Mouse (Mus musculus) left cerebral cortex, postnatal 25 days (tissue): ENCODE data around the gene Upp2. TPM values are rescaled to one million over a fixed set of nuclear protein-coding genes. Genes with fewer than 3 reads are reported as not detected.

Source experiments
- DNase-seq, 2 experiments: peaks; one replicate each; pipeline ENCODE4 v3.0.0; 2022; ENCODE audit warnings: low spot score in 2 of 2, mixed read lengths in 1 of 2
- intact Hi-C: fragments of 180-260 bp; cut with DNase I; formaldehyde crosslinking; loops from one replicate; pipeline ENCODE4 v1.15.1; 2025
- total RNA-seq, 2 experiments: library from RNA; stranded (reverse); gene quantifications; 2 replicates each; pipeline ENCODE4 v1.2.3; 2021

Upp2 gene
- total RNA-seq, 2 experiments from 2014 or later: 26.1 to 27.3 TPM

DNA sequence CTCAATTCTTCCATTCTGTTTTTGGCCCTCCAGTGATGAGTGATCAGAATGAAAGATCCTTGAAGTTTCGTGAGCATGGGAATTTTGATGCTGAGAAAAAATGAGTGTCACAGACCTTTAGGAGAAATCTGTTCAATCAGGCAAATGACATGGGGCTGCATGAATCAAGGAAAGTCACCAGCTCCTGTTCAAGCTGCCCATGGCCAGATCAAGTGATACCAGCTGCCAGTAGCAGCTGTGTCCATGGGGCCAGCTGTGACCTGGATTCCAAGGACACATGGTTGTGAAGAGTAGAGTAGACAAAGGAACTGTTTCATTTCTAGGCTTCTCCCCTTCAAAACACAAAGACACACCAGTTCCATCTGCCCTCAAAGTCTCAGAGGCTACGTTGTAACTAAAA lies 144.4 kb downstream of the Upp2 start:
- DNase-seq: no peak
- intact Hi-C loops: no loop called here

DNA sequence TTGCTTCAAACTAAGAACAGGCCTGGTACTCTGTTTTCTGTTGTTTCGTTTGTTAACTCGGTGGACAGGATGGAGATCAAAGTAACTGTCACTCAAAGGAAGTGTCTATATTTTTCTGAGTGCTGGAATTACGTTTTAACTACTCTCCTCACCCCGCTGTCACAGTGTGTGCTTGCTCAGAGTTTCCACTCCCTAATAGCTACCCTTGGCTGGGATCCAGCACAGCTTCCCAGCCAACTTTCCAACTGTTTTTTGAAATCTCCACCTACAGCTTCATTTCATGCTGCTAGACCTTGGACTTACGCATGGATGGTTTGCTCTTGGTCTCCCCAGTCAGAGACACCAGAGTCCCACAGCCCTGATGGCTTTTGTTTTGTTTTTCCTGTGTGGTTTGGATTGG lies 144.8 kb downstream of the Upp2 start:
- no peak for DNase-seq
- intact Hi-C loops: no loop called here

DNA sequence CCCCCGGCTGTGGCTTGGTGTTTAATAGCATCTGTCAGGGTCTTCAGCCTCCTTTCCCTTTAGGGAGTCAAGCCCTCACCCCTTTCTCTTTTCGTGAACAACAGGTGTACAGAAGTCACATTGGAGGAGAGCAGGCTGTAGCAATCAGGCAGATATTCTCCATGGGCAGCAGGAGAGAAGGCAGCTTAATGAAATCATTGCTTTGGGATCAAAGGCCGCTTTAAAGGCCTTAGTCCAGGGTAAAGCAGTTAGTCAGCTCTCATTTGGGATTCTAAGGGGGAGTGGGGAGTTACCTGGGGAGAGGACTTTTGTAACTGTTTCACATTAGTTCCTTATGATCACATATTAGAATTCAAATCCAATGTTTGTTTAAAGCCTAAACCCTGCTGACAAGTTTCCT lies 150.8 kb downstream of the Upp2 start:
- intact Hi-C loops: no loop called here
- no peak for DNase-seq

DNA sequence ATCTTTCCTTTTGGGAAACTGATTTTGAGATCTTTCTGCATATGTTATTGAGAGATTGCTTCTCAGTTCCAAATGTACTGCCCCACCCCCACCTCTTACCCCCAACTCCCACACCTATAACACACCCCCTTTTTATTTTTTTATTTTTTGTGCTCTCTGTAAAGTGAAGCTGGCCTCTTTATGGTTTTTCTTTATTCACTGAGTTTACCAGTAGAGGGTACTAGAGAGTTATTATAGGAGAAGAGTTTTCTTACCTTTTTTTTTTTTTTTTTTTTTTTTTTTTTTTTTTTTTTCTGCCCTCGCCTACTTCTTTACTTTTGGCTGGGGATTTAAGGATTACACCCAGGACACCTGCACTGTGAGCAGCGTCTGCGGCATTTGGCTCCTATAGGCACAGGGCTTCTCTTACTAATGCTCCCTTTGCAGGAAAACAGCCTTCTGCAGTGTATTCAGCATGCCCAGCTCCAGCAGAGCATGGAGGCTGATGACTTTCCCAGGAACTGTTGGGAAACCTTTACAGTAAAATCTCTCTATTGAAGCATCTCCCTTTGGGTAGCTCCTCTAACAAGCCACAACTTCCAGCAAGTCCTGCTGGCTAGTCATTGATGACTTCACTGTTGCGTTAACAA lies 170.2 kb downstream of the Upp2 start:
- intact Hi-C loops: loop anchor here (2.0 to 10.0 kb wide), 3 partner anchors 425 to 701 kb away; partner anchors contain the start of genes Ccdc148 and Pkp4
- peak; percentile 2 to 44 for DNase-seq

DNA sequence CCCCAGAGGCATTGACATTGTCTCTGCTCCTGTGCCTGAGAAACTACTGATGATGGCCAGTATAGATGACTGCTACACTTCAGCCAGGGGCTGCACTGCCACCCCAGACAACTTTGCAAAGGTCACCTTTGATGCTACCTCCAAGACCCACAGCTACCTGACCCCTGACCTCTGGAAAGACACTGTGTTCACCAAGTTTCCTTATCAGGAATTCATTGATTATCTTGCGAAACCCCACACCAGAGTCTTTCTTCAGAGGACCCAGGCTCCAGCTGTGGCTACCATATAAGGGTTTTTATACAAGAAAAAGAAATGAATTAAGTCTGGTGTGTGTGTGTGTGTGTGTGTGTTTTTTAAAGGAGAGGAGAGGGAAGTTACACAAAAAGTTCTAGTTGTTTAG lies 174.1 kb downstream of the Upp2 start:
- DNase-seq: no peak
- intact Hi-C loops: no loop called here

DNA sequence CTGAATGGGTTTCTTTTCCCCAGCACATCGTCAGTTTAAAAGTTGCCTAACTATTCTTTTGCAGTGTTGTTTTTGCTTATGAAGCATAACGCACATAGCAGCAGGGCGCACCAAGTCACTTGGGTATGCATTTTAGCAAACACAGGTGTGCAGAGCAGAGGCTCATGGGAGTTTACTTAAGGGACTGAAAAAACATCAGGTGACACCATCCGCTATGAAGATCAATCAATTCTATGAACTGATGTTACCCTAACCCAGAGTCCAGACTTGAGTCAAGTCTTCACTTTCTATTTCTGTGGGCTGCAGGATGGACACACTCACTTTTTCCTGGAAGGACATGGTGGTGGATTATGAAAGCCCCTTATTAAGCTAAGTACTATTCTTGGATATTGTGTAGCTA lies 174.9 kb downstream of the Upp2 start:
- intact Hi-C loops: no loop called here
- DNase-seq: no peak

DNA sequence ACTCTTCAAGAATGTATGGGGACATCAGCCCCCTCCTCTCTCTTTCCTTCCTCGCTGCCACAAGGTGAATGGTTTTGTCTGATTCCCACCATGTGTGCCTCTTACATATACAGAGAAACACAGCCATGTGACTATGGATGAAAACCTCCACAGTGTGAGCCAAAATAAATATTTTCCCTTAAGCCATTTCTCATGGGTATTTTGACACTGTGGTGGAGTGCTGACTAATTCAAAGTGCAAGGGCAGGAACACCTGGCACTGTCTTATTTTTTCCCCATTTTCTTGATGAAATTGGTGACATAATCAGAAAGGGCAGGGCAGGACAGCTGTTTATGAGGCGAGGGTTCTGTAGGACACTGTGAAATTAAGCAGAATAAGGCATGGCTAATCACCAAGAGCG lies 176.3 kb downstream of the Upp2 start:
- DNase-seq: no peak
- intact Hi-C loops: no loop called here

DNA sequence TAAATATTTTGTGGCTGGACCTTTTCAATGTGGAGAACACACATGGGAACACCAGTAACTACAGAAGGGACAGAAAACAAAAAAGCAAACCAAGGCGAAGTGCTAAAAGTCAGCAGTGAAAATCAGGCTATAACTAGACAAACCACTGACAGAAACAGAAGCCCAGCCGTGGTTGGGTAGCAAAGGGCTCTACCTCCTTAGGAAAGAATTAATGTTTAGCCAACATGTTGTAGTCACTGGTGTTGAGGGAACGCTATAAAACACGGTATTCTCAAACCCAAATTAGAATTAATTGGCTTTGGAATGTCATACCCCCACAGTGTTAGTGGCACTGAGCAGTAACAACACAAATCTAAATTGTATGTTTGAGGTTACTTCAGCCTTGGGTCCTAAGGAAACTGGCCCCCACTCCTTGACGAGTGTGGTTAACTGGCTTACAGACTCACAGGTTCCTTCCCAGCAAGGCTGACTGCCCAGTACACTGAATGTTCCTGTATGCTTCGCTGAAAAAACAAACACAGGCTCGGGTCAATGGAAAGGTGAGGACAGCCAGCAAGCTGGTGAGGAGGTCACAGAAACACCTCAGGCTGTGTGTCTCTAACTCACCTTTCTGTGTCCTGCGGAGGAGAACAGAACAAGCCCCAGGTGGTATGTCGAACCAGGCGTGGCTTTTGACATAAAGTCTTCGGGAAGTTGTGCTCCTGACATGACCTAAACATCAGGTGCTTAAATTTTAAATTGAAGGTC lies 180.6 kb downstream of the Upp2 start:
- intact Hi-C loops: no loop called here
- DNase-seq: no peak

DNA sequence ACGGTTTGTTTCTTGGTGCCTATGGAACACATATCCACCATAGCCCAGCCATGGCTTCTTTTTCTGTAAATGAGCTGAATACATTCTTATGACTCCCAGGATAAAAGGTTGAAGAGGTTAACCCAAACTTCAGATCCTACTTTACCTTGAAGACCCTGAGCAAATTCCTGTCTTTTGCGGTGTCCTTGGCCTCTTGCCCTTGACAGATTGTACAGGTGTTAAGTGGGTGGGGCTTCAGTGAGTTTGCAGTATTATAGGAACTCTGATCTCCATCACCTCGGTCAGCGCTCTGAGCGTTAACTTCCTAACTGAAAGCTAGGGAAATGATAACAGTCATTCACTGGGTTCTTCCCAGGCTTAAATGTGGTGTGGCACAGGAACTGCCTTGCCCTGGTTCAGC lies 181.2 kb downstream of the Upp2 start:
- DNase-seq: no peak
- intact Hi-C loops: no loop called here

DNA sequence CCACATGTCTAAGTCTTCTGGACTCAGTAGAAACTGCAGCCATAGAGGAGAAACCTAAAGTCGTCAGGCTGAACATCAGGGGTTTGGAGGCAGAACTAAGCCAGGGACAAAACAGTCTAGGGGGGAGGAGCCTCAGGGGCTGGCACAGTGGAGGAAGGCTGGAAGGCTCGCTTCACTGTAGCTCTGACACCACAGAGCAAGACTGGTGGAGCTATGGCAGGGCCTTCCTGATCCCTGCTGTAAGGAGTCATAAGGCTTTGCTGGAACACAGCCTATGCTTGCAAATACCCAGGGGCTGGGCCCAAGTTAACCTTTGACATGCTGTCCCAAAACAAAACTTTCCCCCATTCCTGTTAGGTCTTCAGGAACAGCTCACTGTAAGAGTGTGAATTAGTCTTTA lies 185.8 kb downstream of the Upp2 start:
- intact Hi-C loops: no loop called here
- DNase-seq: no peak

DNA sequence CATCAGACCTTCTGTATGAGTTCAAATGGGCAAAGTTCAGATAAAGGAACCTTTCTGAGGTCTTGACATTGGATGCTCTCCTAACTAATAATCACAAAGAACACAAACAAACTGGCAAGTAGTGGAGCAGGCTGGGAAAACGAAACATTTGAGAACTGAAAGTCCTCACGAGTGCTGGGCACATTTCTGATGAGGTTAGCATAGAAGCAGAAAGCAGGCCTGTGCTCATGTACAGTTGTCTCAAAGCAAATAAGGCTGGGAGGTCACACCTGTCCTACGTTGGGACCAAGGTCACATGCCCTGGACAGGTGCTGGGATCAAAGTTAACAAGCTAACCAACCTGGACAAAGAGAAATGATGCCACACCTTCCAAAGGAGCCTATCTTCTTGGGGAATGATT lies 187.6 kb downstream of the Upp2 start:
- intact Hi-C loops: no loop called here
- no peak for DNase-seq

DNA sequence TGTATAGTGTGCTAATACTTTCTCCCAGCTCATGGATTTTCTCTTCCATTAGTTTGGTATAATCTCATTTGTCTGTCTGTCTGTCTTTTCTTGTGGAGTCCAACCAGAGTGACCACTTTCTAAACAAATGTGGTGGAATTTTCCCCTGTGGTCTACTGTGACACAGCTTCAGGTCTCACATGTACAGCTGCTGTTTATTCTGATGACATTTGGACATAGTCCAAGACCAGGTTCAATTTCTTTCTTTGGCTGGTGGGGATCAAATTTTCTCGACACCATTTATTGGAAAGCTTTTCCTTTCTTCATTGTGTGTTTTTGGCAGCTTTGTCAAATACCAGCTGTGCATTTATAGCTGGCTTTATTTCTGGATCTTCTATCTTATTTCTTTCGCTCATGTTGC lies 191.0 kb downstream of the Upp2 start:
- intact Hi-C loops: no loop called here
- no peak for DNase-seq

DNA sequence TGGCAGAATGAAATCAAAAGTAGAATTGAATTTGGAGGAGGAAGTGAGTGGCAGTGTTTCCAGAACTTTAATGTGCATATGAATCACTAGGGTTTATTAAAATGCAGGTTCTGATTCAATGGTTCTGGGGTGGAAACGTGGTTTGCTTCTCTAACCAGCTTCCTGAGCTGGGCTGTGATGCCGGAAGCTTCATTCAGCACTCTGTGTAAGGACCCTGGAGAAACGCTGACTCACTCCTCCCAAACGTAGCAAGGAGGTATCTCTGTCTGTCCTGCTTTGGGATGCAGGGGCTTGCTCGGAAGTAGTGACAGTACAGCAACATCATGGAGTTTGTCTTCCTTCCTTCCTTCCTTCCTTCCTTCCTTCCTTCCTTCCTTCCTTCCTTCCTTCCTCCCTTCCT lies 192.6 kb downstream of the Upp2 start:
- peak in 1 of 2 experiments; percentile 36 for DNase-seq
- intact Hi-C loops: no loop called here

DNA sequence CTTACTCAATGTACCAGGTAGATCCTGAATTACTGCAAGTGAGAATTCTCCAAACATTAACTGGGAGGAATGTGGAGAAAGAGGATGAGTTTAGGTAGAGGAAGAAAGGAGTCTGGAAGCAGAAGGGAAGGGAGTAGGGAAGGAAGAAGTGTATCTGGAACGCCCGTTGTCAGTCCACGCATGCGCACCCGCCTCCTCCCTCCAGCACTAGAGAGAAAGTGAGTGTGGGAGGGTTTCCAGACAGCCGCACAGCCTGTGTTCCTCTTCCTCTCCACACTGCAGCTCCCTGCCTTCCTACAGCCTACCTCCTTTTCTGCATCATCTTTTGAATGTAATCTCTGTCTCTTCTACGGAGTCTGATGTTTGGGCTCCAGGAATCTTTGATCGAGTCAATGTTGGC lies 198.0 kb downstream of the Upp2 start:
- intact Hi-C loops: no loop called here
- DNase-seq: peak; percentile 49 to 84

DNA sequence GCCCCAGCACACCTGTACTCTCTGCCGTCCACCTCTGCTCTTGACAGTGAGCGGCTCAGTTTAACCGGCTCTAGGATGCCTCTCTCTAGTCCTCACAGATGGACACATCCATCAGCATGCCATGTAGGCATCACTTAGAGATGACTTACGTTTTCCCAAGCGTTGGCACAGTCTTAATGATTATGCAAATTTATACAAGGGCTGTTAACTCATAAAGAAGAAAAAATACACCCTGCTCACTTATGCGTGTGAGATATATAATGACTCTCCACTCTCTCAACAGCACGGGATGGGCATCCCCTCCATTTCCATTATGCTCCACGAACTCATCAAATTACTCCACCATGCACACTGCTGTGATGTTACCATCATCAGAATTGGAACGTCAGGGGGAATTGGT lies 206.7 kb downstream of the Upp2 start:
- DNase-seq: peak in 1 of 2 experiments; percentile 24
- intact Hi-C loops: no loop called here

DNA sequence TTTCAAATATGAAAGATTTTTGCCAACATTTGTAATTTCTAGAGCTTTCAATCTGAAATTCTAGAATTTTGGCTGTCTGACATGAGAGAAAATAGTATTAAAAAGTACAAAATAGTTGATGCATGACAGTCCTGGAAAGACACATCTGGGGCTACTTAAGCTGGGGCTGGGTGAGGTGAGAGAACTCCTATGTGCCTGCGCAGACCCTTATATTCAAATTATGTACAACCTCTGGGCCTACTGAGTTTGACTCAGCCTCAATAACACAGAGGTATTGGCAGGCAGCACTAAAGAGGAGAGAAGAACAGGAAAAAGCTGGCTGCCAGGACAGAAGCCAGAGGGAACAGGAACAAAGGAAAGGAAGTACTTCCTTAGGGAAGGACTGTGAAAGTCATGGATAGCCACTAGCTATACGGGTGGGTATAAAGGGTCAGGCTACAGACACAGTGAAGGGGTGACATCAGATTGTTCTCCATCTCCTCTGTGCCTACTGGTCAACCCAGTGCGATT lies 211.9 kb downstream of the Upp2 start:
- intact Hi-C loops: no loop called here
- no peak for DNase-seq

DNA sequence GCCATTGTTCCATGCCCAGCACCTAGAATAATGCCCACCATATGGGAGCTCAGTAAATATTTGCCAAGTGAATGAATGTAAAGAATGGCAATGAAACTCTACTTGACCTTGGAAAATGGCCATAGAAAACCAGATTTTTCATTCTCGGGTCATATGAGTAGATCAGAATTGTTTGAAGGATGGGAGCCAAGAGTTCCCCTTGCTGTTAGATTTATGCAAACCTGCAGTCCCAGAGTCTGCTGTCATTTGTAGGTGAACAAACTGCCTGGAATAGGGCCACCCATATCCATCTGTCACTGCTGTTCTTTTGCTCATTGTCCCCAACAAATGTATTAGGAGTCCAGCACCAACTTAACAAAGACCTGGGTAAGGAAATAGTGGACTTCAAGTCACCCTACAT lies 216.4 kb downstream of the Upp2 start:
- intact Hi-C loops: no loop called here
- no peak for DNase-seq

DNA sequence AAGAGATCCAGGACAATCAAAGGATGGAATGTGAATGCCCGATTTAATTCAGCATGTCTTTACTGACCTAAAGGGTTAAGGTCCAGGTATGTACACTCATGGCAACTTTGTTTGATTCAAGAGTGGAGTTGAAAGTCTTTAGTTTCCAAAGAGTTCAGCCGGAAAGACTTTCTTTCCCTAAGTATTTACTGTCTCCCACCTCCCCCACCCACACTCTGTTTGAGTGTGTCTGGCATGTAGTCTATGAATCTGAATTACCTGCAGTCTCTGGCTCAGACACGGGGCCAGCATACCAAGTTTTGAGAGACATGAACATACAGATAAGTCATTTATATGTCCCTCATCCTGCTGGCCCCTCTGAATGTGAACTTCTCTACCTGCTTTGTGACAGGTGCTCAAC lies 219.1 kb downstream of the Upp2 start:
- intact Hi-C loops: no loop called here
- no peak for DNase-seq

DNA sequence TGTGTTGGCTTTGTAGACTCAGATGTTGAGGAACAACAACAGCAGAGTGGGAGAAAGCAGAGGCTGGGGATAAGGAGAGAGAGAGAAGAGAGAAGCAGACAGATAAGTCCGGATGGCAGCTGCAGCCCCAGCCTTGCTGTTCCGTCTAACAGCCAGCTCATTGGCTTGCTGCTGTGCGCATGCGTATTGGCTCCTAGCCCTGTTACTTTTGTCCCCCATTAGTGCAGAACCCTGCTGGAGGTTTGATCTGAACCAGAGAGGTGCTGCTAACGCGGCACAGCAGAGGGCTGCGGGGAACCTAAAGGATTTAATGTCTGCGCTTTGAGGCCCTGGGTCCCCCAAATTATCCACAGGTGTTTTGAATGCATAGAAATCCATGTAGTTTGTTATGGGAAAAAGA lies 219.6 kb downstream of the Upp2 start:
- intact Hi-C loops: no loop called here
- no peak for DNase-seq

DNA sequence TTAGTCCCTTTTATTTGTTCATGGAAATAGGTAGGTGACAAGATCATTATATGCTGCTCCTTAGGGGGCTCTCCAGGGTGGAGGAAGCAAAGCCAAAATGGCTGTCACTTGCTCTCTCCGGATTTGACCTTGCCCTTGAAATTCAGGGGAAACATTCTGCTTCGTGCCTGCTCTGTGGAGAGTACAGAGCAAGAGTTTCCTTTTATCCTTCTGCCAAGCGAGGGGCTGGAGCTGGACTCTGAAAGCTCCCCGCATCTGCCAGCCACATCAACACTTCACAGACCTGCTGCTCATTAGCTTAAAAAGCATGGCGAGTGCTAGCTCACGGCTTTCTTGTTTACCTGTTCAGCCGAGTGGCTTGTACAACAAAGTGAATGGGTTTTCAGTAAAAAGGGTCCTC lies 220.3 kb downstream of the Upp2 start:
- intact Hi-C loops: no loop called here
- DNase-seq: no peak

DNA sequence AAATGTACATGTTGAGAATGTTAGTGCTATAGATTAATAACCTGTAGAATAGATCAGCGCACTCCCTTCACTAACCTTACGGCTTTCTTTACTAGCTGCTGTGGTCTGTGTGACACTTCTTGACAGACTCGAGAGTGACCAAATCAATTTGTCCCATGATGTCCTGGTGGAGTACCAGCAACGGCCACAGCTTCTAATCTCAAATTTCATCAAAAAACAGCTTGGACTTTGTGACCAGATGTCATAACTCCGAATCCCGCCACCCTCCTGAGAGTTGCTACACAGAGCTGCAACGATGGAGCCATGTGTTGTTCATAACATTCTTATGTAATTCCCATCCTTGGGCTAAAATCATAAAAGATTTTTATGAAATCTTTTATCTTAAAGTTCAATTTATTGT lies 222.8 kb downstream of the Upp2 start:
- intact Hi-C loops: no loop called here
- DNase-seq: no peak
